Mouse (Mus musculus) hindbrain, embryonic 14.5 days (tissue): Measurements from ENCODE around the gene Sult2a8. TPM values are rescaled to one million over a fixed set of nuclear protein-coding genes. Genes with fewer than 3 reads are reported as not detected.
"Not testable (repeated sequence)": the region's sequence is repeated elsewhere in the genome, so short reads cannot be mapped to it uniquely, and the experiment has no call there.

Experiments
- ATAC-seq: fragments of 200-750 bp; cut with Nextera tagmentation; 2 replicates; pipeline ENCODE4 v1.8.0; 2017; ENCODE audit warnings: moderate number of reproducible peaks, mild to moderate bottlenecking, moderate TSS enrichment, moderate library complexity; ENCODE audit not compliant: low FRiP score
- DNase-seq: peaks from one replicate; pipeline ENCODE4 v3.0.0-alpha.2; 2015; ENCODE audit warnings: low spot score
- H3K27ac ChIP-seq: fragments of 300-500 bp; sonication (generic); 2 replicates; pipeline ENCODE4 v1.5.1; 2014; ENCODE audit warnings: mild to moderate bottlenecking, moderate library complexity
- H3K27me3 ChIP-seq: fragments of 300-500 bp; sonication (generic); 2 replicates; pipeline ENCODE4 v1.6.1; 2014; ENCODE audit warnings: mild to moderate bottlenecking, low read length, mixed read lengths; ENCODE audit not compliant: control insufficient read depth, insufficient read depth
- H3K36me3 ChIP-seq: fragments of 300-500 bp; sonication (generic); replicated peaks from 2 replicates; pipeline ENCODE4 v1.6.1; 2014; ENCODE audit not compliant: control insufficient read depth, insufficient read depth
- H3K4me1 ChIP-seq: fragments of 300-500 bp; sonication (generic); replicated peaks from 2 replicates; pipeline ENCODE4 v1.6.1; 2014; ENCODE audit warnings: antibody characterized with exemption, low read length, mixed read lengths; ENCODE audit not compliant: control insufficient read depth, insufficient read depth
- H3K4me2 ChIP-seq: fragments of 300-500 bp; sonication (generic); replicated peaks from 2 replicates; pipeline ENCODE4 v1.6.1; 2014; ENCODE audit warnings: mild to moderate bottlenecking, moderate library complexity
- H3K4me3 ChIP-seq: fragments of 300-500 bp; sonication (generic); replicated peaks from 2 replicates; pipeline ENCODE4 v1.5.1; 2014; ENCODE audit warnings: mild to moderate bottlenecking, low read length
- H3K9ac ChIP-seq: fragments of 300-500 bp; sonication (generic); 2 replicates; pipeline ENCODE4 v1.6.1; 2014
- H3K9me3 ChIP-seq: fragments of 300-500 bp; sonication (generic); 2 replicates; pipeline ENCODE4 v1.6.1; 2016; ENCODE audit warnings: low read length; ENCODE audit not compliant: control insufficient read depth
- WGBS: fragments of 180-500 bp; shearing (Covaris S2); extraction: QIAGEN DNeasy Blood & Tissue Kit; methylation state at CpG from one replicate; pipeline ENCODE4 v1.1.7; 2014; 5-methylcytosine and 5-hydroxymethylcytosine counted together
- polyA plus RNA-seq: library from polyadenylated mRNA; unstranded; fragments of >200 nt; fragmentation: Nextera tagmentation; extraction: Ambion mirVana; gene quantifications from 2 replicates; pipeline ENCODE4 v1.2.1, GENCODE M21; 2014

Gene Sult2a8
- polyA plus RNA-seq, result not detected in 2 replicates

DNA sequence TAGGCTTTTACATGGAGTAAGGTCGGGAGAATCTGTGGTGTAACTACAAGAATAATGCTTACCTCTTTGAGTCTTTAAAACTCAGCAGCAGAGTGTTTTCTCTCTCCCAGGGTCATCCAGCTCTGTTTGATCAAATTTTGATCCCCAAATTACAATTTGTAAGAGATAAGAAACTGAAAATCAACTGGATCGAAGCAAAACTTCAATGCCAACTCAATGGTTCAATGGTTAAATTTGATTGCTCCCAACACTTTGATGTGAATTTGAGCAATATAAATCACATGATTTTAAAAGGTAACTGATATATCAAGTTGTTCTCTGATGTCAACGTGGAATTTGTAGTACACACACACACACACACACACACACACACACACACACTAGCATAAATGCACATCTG is at the start of gene Sult2a8:
TSS of gene Sult2a8 (minus strand) at position 236 of the 400 bp plus-strand sequence.
- Histone ChIP-seq H3K36me3 (no peaks in the 10 kb centered on the region), H3K9me3 (peaks cover 46% of the 10 kb centered on the region), H3K4me1 (no peaks in the 10 kb centered on the region), H3K4me2 (no peak within 1 kb of the TSS), H3K9ac (no peak within 1 kb of the TSS), H3K27me3 (no peaks in the 10 kb centered on the region), H3K4me3 (no peak within 1 kb of the TSS), H3K27ac (no peak within 1 kb of the TSS)
- DNase-seq (no peak), ATAC-seq (no peak)
- 64% methylated on average over 3 of the region's 3 CpGs for WGBS

DNA sequence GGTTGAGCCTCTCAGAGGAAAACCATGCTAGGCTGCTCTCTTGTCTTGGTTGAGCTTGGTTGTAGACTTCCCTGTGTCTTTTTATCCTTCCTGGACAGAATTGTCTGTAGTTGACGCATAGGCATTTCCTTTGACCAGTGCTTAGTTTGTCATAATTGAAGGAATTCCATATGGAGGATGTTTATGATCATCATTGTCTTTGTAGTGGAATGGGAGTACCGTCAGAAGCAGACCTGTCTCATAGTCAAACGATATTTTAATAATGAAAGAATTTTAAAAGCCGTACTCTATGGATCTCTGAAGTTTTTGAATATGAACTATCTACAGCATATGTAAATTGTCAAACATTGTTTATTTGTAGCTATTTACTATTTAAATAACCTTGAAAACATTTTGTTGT is 47.6 kb upstream of the Sult2a8 start, which contains the start of gene Sult2a7:
TSS of gene Sult2a7 (minus strand) at position 101 of the 400 bp plus-strand sequence.
- ATAC-seq, result no peak
- no peak for DNase-seq
- Histone ChIP-seq H3K27me3 (no peaks in the 10 kb centered on the region), H3K4me3 (no peak within 1 kb of the TSS), H3K4me1 (no peaks in the 10 kb centered on the region), H3K9me3 (peaks cover 21% of the 10 kb centered on the region), H3K4me2 (no peak within 1 kb of the TSS), H3K9ac (no peak within 1 kb of the TSS), H3K36me3 (no peaks in the 10 kb centered on the region), H3K27ac (no peak within 1 kb of the TSS)
- WGBS, result 94% methylated on average over 4 of the region's 4 CpGs

DNA sequence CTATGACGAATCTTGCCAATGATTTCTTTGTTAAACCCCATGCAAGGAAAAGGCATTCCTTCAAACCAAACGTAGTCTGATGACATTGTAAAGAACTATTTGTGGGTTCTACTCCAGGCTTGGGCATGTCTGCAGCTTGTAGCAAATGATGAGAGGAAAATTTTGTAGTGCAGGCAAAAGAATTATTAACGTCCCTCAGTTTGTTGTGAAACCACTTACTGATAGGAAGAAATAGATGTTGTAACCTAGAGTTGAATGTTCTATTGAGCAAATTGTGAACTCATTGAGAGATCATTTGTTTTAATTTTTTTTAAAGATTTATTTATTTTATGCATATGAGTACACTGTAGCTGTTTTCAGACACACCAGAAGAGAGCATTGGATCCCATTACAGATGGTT is 46.3 kb upstream of the Sult2a8 start:
- Histone ChIP-seq H3K9ac (no peak overlapping the region), H3K4me2 (no peak overlapping the region), H3K9me3 (peaks cover 22% of the 10 kb centered on the region), H3K27ac (no peak overlapping the region), H3K4me3 (no peak overlapping the region), H3K27me3 (no peaks in the 10 kb centered on the region), H3K36me3 (no peaks in the 10 kb centered on the region), H3K4me1 (no peaks in the 10 kb centered on the region)
- DNase-seq (no peak), ATAC-seq (no peak)
- 74% methylated on average over 3 of the region's 3 CpGs for WGBS

DNA sequence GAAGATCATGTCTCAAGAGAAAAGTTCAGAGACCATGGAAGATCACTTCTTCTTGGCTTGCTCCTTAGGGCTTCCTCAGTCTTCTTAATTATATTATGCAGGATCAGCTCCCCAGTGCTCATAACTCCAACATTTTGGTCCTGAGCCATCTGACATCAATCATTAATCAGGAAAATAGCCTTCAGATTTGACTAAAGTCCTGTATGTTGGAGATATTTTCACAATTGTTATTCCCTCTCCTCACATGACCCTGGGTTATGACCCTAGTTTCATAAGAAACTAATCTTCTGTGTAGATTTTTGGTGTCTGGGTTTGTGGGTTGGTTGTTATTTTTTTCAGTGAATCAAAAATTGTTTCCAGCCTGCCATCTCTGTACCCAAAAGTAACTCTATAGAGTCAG is 7.0 kb downstream of the Sult2a8 start:
- DNase-seq (no peak), ATAC-seq (no peak)
- H3K4me2 ChIP-seq, result no peak overlapping the region
- no peaks in the 10 kb centered on the region for H3K27me3 ChIP-seq
- H3K36me3 ChIP-seq, result no peaks in the 10 kb centered on the region
- H3K4me1 ChIP-seq, result no peaks in the 10 kb centered on the region
- no peak overlapping the region for H3K9ac ChIP-seq
- H3K4me3 ChIP-seq, result no peak overlapping the region
- H3K27ac ChIP-seq, result no peak overlapping the region
- H3K9me3 ChIP-seq, result peaks cover 54% of the 10 kb centered on the region

DNA sequence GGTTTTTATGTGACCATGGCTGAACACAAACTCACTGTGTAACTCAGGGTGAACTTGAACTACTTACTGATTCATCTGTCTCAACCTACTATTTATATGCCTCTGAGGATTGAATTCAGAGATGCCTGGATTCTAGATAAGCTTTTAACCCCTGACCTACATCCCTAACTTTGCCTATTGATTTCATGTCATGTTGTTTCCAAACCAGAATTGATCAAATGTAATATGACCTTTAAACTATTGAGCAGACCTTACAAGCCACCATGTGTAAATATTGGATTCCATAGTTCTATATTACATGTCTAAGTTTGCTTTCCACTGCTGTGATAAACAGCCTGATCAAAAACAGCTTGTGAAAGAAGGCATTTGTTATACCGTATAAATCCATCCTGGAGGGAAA is 8.1 kb downstream of the Sult2a8 start:
- H3K9me3 ChIP-seq, result peaks cover 51% of the 10 kb centered on the region
- no peak for DNase-seq
- H3K27me3 ChIP-seq, result no peaks in the 10 kb centered on the region
- no peaks in the 10 kb centered on the region for H3K36me3 ChIP-seq
- H3K9ac ChIP-seq, result no peak overlapping the region
- 78% methylated on average over 1 of the region's 1 CpGs for WGBS
- ATAC-seq, result no peak
- H3K4me1 ChIP-seq, result no peaks in the 10 kb centered on the region
- H3K4me2 ChIP-seq, result no peak overlapping the region
- no peak overlapping the region for H3K27ac ChIP-seq
- H3K4me3 ChIP-seq, result no peak overlapping the region

DNA sequence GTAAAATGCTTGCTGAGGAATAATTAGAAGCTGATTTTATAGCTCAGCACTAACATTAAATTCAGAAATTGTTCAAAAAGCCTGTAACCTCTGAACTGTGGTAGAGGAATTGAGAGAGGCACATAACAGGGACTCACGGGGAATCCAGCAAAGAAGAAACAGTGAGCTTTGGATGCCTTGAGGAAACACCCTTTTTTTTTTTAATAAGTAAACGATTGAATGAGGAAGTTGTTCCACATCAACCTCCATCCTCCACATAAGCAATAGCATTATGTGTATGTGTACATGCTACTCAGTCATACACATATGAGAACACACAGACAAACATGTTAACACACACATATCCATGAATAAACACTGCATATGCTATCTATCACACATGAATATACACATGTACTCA is 8.5 kb downstream of the Sult2a8 start:
- no peak overlapping the region for H3K4me3 ChIP-seq
- no peak overlapping the region for H3K4me2 ChIP-seq
- no peaks in the 10 kb centered on the region for H3K27me3 ChIP-seq
- 88% methylated on average over 2 of the region's 2 CpGs for WGBS
- H3K9me3 ChIP-seq, result peaks cover 51% of the 10 kb centered on the region
- no peak overlapping the region for H3K9ac ChIP-seq
- DNase-seq, result no peak
- ATAC-seq, result no peak
- H3K27ac ChIP-seq, result no peak overlapping the region
- no peaks in the 10 kb centered on the region for H3K4me1 ChIP-seq
- H3K36me3 ChIP-seq, result no peaks in the 10 kb centered on the region

DNA sequence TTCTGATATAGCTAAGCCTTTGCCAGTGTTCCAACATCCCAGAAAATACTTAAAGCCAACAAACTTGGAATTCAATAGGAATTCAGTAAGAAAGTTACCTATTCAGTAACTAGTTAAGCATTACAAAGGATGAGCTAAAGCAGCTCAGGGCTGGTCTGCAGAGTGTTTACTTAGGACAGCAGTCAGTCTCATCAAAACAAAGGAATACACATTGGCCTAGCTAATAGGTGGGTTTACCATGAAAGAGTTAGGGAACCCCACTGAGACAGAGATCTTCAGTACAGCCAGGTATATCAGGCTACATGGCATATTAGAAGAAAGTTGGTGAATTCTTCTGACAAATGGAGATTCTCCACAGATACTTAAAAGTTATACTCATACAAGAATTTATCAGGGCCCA is 47.2 kb downstream of the Sult2a8 start:
- H3K4me1 ChIP-seq, H3K27me3 ChIP-seq, ATAC-seq, DNase-seq, H3K27ac ChIP-seq, H3K4me2 ChIP-seq, H3K4me3 ChIP-seq, H3K9ac ChIP-seq, H3K36me3 ChIP-seq: not testable (repeated sequence)
- H3K9me3 ChIP-seq, result peaks cover 16% of the 10 kb centered on the region; the same call in 1 of the 2 replicates

DNA sequence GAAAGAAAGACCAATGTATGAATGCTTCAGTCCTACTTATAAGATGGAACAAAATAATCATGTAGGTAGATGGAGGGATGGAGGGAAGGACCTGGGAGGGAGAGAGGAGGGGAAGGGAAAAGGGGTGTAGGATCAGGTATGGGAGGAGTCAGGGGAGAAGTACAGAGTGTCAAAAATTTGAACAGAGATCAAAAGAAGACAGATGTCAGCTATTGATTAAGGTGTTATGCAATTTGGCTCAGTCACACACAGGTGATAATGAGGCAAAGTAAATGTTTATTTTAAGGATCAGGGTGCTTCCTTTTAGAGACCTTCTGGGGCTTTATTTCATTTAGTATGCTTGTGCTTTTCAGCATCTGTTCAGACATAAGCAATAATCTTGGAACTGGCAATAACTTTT is 50.1 kb downstream of the Sult2a8 start:
- peaks cover 31% of the 10 kb centered on the region for H3K9me3 ChIP-seq
- ATAC-seq (no peak), DNase-seq (no peak)
- no peaks in the 10 kb centered on the region for H3K4me1 ChIP-seq
- H3K36me3 ChIP-seq, result no peaks in the 10 kb centered on the region
- H3K4me3 ChIP-seq, result no peak overlapping the region
- H3K4me2 ChIP-seq, result no peak overlapping the region
- no peaks in the 10 kb centered on the region for H3K27me3 ChIP-seq
- no peak overlapping the region for H3K27ac ChIP-seq
- no peak overlapping the region for H3K9ac ChIP-seq
